Mouse (Mus musculus): Measurements from ENCODE around the gene Opn1mw.
"Not testable (repeated sequence)": the region's sequence is repeated elsewhere in the genome, so short reads cannot be mapped to it uniquely, and the experiment has no call there.

Opn1mw gene

DNA sequence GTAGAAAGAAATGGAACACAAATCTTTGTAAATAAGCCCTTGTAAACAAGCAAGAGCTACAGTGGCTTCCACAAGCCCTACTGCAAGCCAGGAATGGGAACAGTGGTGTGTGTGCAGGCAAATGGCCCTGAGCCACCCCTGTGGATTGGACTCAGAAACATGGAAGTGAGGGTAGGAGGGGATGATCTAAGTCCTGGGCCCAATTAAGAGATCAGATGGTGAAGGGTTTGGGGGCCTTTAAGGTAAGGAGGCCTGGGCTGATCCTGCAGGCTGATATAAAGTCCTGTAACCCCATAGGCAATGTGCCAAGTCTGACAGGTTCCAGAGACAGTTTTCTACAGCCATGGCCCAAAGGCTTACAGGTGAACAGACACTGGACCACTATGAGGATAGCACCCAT is at the start of gene Opn1mw:
Gene Opn1mw (plus strand): TSS at position 301 of the 400 bp plus-strand sequence.
- no peak for DNase-seq (ENCODE audit: low spot score)

DNA sequence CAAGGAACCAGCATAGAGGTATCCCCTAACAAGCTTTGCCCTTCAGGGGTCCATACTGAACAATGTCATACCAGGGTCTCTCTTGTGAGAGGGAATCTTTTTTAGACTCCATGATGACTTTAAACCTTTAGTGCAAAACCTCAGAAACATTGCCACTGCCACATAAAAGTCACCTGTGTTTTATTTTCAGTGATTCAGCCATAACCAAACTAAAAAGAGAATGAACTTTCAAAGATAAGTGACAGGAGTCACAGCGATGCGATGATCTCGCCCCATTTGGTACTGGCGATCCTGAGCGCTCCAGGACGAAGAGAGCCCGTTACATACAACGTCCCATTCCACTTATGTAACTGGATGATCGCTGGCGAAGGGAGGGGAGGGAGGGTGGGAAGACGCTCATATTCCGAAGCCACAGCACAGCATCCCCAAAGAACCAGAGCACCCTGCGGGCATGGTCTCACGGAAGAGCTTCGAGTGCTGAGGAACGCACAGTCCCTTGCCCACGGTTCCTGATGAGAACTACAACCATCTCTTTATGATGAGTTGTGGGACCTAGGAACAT is 42.9 kb upstream of the Opn1mw start:
- DNase-seq (ENCODE audit: low spot score), result no peak

DNA sequence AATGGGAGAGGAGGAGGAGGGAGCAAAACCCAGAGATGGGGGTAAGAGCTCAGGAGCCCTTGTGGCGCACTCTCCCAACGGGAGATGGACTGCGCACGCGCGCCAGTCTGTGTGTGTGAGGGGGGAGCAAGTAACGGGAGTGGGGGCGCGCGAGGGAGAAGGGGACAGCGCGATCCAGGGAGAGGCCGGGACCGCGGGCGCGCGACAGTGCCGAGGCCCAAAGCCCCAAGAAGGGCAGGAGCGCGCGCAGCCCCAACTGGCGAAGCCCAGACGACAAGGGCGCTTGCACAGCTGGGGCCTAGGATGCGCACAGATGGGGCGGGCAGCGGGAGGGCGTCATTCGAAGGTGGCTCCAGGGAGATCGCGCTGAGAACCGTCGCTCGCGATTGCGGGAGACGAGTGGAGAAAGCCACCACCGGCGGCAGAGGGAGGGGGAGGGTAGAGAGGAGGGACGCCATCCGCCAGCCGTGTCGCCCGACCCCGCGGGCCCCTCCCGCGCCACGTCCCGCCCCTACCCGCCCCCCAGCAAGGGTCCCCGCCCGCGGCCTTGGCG is 42.2 kb upstream of the Opn1mw start:
- DNase-seq (ENCODE audit: low spot score), result peak; percentile 68

DNA sequence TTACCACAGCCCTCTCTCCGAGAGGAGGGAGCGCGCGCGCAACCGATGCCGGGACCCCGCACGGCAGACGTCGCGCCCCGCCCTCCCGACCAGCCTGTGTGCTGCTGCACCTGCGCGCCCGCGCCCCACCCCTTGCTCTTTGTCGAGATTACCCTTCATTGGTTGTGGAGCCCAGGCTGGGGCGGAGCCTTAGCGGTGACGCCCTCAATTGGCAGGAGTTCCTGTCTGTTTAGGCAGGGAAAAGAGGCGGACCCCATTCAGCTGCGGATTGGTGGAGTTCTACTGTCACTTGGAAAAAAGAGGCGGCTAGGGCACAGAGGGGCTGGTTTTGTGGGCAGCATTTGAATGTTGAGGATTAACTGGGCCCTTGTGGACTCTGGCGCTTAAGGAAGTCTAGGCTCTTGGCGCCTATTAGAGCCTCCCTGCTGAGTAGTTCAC is 41.6 kb upstream of the Opn1mw start:
- peak; percentile 97 for DNase-seq (ENCODE audit: low spot score)

DNA sequence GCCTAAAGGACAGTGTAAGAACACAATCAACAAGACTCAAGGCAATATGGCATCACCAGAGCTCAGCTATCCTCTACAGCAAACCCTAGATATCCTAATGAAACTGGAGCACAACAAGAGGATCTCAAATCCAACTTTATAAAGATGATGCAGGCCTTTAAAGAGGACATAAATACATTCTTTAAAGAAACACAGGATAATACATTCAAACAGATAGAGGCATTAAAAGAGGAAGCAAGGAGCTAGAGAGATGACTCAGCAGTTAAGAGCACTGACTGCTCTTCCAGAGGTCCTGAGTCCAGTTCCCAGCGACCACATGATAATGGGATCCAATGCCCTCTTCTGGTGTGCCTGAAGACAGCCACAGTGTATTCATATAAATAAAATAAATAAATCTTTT is 32.1 kb upstream of the Opn1mw start:
- no peak for DNase-seq (ENCODE audit: low spot score)

DNA sequence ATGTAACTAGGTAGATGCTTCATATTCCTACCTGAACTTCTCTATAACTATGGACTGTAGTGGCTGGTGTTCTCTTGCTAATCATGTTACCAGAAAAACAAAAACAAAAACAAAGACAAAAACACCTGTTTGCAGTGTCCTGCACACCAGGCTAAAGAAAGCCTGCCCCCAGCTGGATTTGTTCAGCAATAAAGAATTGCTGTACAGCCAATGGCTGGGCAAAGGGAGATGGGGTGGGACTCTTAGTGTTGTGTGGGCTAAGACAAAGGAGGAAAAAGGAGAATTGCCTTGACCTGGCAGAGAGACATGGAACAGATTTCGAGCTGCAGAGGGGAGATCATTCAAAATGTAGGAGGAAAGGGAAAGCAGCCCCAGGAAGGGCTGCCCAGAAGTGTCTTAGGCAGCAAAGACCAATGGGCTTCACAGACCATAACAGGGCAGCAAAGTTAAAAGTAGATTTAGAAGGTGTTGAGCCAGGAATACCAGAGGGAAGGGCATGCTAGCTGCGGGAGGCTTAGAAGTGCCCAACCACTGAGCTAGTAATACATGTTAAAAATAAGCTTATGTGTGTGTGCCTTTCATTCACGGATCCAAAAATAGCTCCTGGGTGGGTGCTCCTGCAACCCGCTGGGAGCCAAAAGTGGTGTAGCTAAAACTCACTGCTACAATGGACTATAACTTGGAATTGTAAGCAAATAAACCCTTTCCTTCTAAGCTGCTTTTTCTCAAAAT is 23.6 kb upstream of the Opn1mw start:
- no peak for DNase-seq (ENCODE audit: low spot score)

DNA sequence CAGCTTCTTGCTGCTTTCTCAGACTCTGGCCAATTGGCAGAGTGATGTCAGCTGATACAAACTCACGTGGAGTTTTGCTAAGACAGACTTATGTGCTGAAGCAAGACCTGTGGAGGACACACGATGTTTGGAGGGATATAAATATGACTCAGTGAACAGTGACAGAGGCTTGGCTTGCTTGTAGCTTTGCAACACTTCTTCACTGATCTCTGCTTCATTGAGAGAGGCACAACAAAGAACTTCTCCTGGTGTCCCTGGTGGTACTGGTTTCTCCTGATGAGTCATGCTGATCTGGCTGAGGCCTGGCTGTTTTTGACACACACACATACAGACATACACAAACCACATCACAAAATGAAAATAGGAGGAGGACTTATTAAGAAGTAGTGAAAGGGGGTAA is 21.3 kb upstream of the Opn1mw start:
- no peak for DNase-seq (ENCODE audit: low spot score)

DNA sequence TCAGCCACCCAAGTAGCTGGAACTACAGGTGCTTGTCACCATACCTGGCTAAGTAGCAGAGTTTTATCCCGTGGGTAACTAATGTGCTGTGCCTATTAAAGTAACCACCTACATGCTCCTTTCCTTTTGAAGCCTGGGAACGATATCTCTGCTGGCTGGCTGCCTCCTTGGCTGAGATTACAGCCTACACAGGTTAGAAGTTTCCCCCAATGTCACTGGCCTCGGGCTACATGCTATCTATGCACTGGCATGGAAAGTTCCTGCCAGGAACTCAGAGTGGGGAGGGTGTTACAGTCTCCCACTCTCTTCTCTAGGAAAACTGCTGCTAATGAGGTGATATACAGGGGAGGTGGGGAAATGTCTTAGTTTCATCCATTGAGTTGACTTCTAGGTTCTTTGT is 18.5 kb upstream of the Opn1mw start:
- no peak for DNase-seq (ENCODE audit: low spot score)

DNA sequence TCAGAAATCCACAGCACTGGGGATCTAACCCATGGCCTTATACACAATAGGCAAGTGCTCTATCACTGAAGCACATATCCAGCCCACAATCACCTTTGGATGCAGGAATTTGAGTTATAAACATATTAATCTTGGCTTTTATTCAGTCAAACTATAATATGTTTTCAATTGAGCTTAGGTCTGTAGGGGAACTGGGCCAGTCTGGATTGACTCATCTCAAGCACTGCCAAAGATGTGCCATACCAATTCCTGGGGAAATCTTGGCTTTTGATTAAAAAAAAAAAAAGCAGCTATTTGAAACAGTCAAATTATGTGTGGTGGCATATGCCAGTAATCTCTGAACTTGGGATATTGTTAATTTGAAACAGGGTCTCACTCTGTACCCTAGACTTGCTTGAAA is 13.2 kb upstream of the Opn1mw start:
- no peak for DNase-seq (ENCODE audit: low spot score)

DNA sequence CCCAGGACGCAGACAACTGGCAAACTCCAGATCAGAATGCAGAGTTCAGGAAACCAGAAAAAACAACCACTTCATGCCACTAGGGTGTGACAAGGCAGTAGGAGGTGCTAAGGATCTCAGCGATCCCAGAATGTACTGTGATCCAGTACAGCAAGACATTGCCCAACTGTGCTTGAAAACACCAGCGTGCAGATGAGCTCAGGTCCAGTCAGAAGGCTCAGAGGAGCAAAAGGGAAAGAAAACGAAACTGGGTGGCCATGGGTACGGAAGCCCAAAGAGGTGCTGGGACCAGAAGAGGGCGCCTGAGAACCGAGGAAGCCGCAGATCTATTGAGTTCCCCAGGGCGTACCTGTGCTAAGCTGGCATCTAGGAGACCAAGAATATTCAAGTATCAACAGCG is 11.8 kb upstream of the Opn1mw start:
- peak; percentile 9 for DNase-seq (ENCODE audit: low spot score)

DNA sequence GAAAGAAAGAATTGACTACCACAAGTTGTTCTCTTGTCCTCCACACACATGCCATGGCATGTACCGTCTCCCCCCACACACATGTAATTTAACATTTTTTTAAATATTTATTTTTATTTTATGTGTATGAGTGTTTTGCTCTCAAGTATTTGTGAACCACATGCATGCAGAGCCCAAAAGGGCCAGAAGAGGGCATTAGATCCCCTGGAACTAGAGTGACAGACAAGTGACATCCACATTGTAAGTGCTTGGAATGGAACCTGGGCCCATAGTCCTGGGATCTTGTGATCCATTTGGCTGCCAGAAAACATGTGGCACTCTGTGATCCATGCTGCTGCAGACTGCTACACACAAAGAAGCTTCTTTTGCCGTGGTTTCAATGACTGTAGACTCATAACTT is 2.3 kb upstream of the Opn1mw start:
- no peak for DNase-seq (ENCODE audit: low spot score)

DNA sequence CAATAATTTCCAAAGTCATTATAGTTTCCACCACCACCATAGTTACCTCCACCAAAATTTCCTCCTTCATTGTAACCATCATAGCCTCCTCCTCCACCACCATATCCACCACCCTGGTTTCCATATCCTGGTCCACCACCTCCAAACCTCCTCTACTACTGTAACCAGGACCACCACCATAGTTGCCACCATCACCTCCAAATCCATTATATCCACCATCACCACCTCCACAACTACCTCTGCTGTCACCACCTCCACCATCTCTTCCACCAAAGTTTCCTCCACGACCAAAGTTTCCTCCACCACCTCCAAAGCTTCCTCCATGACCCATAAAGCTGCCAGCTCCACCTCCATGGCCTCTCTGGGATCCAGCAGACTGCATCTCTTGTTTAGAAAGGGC is 8.0 kb downstream of the Opn1mw start, which contains the start of gene Mecp2:
Gene Mecp2 (minus strand): TSS at position 101 of the 400 bp plus-strand sequence.
- DNase-seq (ENCODE audit: low spot score), result not testable (repeated sequence)

DNA sequence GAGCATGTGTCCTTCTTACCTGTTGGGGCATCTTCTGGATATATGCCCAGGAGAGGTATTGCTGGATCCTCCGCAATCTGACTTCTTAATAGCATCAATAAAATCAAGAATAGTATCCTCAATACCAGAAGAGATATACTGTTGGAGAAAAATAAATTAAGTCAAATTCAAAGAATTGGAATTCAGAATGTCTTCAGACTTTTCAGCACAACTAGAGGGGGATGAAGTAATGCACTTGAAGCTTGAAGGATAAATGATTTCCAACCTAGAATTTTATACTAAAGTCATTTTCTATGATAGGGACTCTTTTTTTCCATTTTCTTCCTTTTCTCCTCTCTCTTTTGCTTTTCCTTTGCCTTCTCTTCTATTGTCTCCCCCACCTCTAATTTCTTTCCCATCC is 40.5 kb downstream of the Opn1mw start, which contains the start of gene Tex28:
Gene Tex28 (minus strand): TSS at position 101 of the 400 bp plus-strand sequence.
- no peak for DNase-seq (ENCODE audit: low spot score)

DNA sequence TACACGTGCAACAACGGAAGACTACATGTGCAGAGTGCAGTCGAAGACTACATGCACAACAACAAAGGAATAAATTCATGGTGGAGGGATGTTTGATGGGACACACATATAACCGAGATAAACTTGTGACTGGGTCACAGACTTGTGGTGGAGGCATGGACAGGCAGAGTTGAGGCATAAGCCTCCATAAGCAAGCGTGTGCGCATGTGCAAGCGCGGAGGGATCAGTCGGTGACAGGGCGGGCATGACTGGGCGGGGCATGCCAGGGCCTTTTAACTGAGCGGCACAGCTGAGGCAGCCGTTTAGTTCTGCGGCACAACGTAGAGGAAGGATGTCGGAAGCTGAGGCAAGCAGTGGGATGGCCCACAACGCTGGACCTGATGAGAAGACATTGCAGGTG is 49.7 kb downstream of the Opn1mw start, which contains the start of gene Tktl1:
Gene Tktl1 (plus strand): TSS at position 301 of the 400 bp plus-strand sequence.
- no peak for DNase-seq (ENCODE audit: low spot score)

Measured in yolk sac, embryonic 10.5 days (tissue).